Mouse (Mus musculus) lung, embryonic 14.5 days (tissue): ENCODE results near the gene Lpcat3. TPM values are rescaled to one million over a fixed set of nuclear protein-coding genes. Genes with fewer than 3 reads are reported as not detected.
A peak's percentile ranks its signal among the peaks of the same experiment; 100 is the strongest.

Experiments
- ATAC-seq: fragments of 200-750 bp; cut with Nextera tagmentation; 2 replicates; pipeline ENCODE4 v1.8.0; 2017; ENCODE audit warnings: mild to moderate bottlenecking, moderate TSS enrichment, moderate library complexity; ENCODE audit not compliant: insufficient read depth
- DNase-seq: peaks from one replicate; pipeline ENCODE4 v3.0.0-alpha.2; 2015
- H3K27ac ChIP-seq: fragments of 300-500 bp; sonication (generic); 2 replicates; pipeline ENCODE4 v1.5.1; 2014; ENCODE audit warnings: low read depth, mild to moderate bottlenecking, moderate library complexity
- H3K27me3 ChIP-seq: fragments of 300-500 bp; sonication (generic); 2 replicates; pipeline ENCODE4 v1.6.1; 2014; ENCODE audit warnings: low read length, control low read depth; ENCODE audit not compliant: insufficient read depth
- H3K36me3 ChIP-seq: fragments of 300-500 bp; sonication (generic); 2 replicates; pipeline ENCODE4 v1.6.1; 2014; ENCODE audit warnings: control low read depth; ENCODE audit not compliant: insufficient read depth
- H3K4me1 ChIP-seq: fragments of 300-500 bp; sonication (generic); 2 replicates; pipeline ENCODE4 v1.6.1; 2014; ENCODE audit warnings: antibody characterized with exemption, control low read depth; ENCODE audit not compliant: insufficient read depth
- H3K4me2 ChIP-seq: fragments of 300-500 bp; sonication (generic); 2 replicates; pipeline ENCODE4 v1.6.1; 2014; ENCODE audit warnings: mild to moderate bottlenecking
- H3K4me3 ChIP-seq: fragments of 300-500 bp; sonication (generic); 2 replicates; pipeline ENCODE4 v1.5.1; 2014; ENCODE audit warnings: low read depth, low read length
- H3K9ac ChIP-seq: fragments of 300-500 bp; sonication (generic); 2 replicates; pipeline ENCODE4 v1.6.1; 2014
- H3K9me3 ChIP-seq: fragments of 300-500 bp; sonication (generic); 2 replicates; pipeline ENCODE4 v1.6.1; 2016; ENCODE audit warnings: low read depth, low read length, control low read depth
- CTCF ChIP-seq: IDR thresholded peaks from 2 replicates; pipeline ENCODE4 v1.5.1; 2016; ENCODE audit warnings: antibody characterized with exemption, low read depth
- WGBS: fragments of 180-500 bp; shearing (Covaris S2); extraction: QIAGEN DNeasy Blood & Tissue Kit; methylation state at CpG from one replicate; pipeline ENCODE4 v1.1.7; 2014; 5-methylcytosine and 5-hydroxymethylcytosine counted together
- polyA plus RNA-seq: library from polyadenylated mRNA; unstranded; fragments of >200 nt; fragmentation: Nextera tagmentation; extraction: Ambion mirVana; gene quantifications from 2 replicates; pipeline ENCODE4 v1.2.1, GENCODE M21; 2014

Gene Lpcat3
- polyA plus RNA-seq, 1 experiment from 2014 or later: 50.3 TPM

- DNase-seq: no peak
- Histone ChIP-seq H3K4me1 (no peaks in the 10 kb centered on the region), H3K9me3 (no peaks in the 10 kb centered on the region), H3K36me3 (no peaks in the 10 kb centered on the region), H3K4me2 (peak overlapping the region; percentile 76), H3K27ac (no peak overlapping the region), H3K27me3 (no peaks in the 10 kb centered on the region), H3K4me3 (peak overlapping the region; percentile 58; the same call in 1 of the 2 replicates), H3K9ac (no peak overlapping the region)
- 76% methylated on average over 7 of the region's 7 CpGs for WGBS
- no peak for TF ChIP-seq CTCF
- no peak for ATAC-seq
These were observed 1.4 kb downstream of the Lpcat3 start for GRCm38 (mm10) chr6:124664256-124664655.

GRCm38 (mm10) chr6:124665011-124665410, 2.2 kb downstream of the Lpcat3 start:
- no peak for TF ChIP-seq CTCF
- Histone ChIP-seq H3K27me3 (no peaks in the 10 kb centered on the region), H3K4me2 (no peak overlapping the region), H3K36me3 (no peaks in the 10 kb centered on the region), H3K9me3 (no peaks in the 10 kb centered on the region), H3K9ac (no peak overlapping the region), H3K27ac (no peak overlapping the region), H3K4me3 (no peak overlapping the region), H3K4me1 (no peaks in the 10 kb centered on the region)
- no peak for DNase-seq
- WGBS: 92% methylated on average over 10 of the region's 10 CpGs
- ATAC-seq: no peak

- Histone ChIP-seq H3K27ac (no peak overlapping the region), H3K27me3 (no peaks in the 10 kb centered on the region), H3K9me3 (no peaks in the 10 kb centered on the region), H3K4me3 (no peak overlapping the region), H3K36me3 (no peaks in the 10 kb centered on the region), H3K9ac (no peak overlapping the region), H3K4me2 (no peak overlapping the region), H3K4me1 (no peaks in the 10 kb centered on the region)
- no peak for DNase-seq
- ATAC-seq: no peak
- no peak for TF ChIP-seq CTCF
- WGBS: 89% methylated on average over 11 of the region's 11 CpGs
These were observed 6.5 kb downstream of the Lpcat3 start for GRCm38 (mm10) chr6:124669234-124669859.

GRCm38 (mm10) chr6:124670281-124670900, 7.6 kb downstream of the Lpcat3 start:
- Histone ChIP-seq H3K9ac (no peak overlapping the region), H3K27me3 (no peaks in the 10 kb centered on the region), H3K36me3 (no peaks in the 10 kb centered on the region), H3K4me2 (no peak overlapping the region), H3K9me3 (no peaks in the 10 kb centered on the region), H3K4me1 (no peaks in the 10 kb centered on the region), H3K27ac (no peak overlapping the region), H3K4me3 (no peak overlapping the region)
- 83% methylated on average over 7 of the region's 7 CpGs for WGBS
- no peak for DNase-seq
- no peak for ATAC-seq
- no peak for TF ChIP-seq CTCF

- ATAC-seq (no peak), DNase-seq (no peak)
- Histone ChIP-seq H3K27me3 (no peaks in the 10 kb centered on the region), H3K36me3 (no peaks in the 10 kb centered on the region), H3K4me2 (no peak overlapping the region), H3K4me1 (no peaks in the 10 kb centered on the region), H3K9me3 (no peaks in the 10 kb centered on the region), H3K9ac (no peak overlapping the region), H3K27ac (no peak overlapping the region), H3K4me3 (no peak overlapping the region)
- 61% methylated on average over 6 of the region's 6 CpGs for WGBS
- no peak for TF ChIP-seq CTCF
These were observed 9.3 kb downstream of the Lpcat3 start for GRCm38 (mm10) chr6:124672100-124672499.

- WGBS: 91% methylated on average over 9 of the region's 9 CpGs
- Histone ChIP-seq H3K27me3 (no peaks in the 10 kb centered on the region), H3K4me1 (no peaks in the 10 kb centered on the region), H3K36me3 (no peaks in the 10 kb centered on the region), H3K9ac (no peak overlapping the region), H3K4me2 (no peak overlapping the region), H3K4me3 (no peak overlapping the region), H3K27ac (no peak overlapping the region), H3K9me3 (no peaks in the 10 kb centered on the region)
- ATAC-seq: no peak
- no peak for TF ChIP-seq CTCF
- no peak for DNase-seq
These were observed 10.8 kb downstream of the Lpcat3 start for GRCm38 (mm10) chr6:124673619-124674018.

- TF ChIP-seq CTCF: no peak
- Histone ChIP-seq H3K4me2 (no peak overlapping the region), H3K27me3 (no peaks in the 10 kb centered on the region), H3K4me1 (no peaks in the 10 kb centered on the region), H3K9ac (no peak overlapping the region), H3K4me3 (no peak overlapping the region), H3K27ac (no peak overlapping the region), H3K36me3 (no peaks in the 10 kb centered on the region), H3K9me3 (no peaks in the 10 kb centered on the region)
- DNase-seq (no peak), ATAC-seq (no peak)
- 95% methylated on average over 7 of the region's 7 CpGs for WGBS
These were observed 11.8 kb downstream of the Lpcat3 start for GRCm38 (mm10) chr6:124674591-124674990.
